Mouse (Mus musculus): ENCODE results near the gene Spata17.

DNA sequence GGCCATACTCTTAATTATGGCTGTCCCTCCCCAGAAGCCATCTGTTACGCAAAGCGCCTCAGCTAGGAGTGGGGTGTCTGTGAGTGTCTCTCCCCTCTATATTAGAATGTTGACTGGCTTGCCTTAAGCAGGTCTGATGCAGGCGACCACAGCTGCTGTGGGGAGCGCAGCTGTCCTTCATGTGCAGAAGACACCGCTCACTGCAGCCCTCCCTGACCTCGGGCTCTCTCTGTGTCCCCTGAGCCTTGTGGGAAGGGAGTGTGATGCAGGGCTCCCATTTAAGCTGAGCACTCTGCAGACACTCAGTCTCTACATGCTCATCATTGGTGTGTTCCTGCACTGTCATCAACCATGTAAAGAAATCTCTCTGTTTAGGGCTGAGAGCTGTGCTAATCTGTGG is 79.4 kb downstream of the Spata17 start:
- TF ChIP-seq CTCF (IDR thresholded peaks at IDR 0.05; ENCODE audit: control insufficient read depth, insufficient read depth, insufficient replicate concordance, low read depth, low read length) (no peak), POLR2A (IDR thresholded peaks at IDR 0.05; ENCODE audit: control insufficient read depth, low read depth, low read length) (no peak)

Data from testis, adult 2 months (tissue).